Mouse (Mus musculus) liver, adult (tissue): ENCODE results near the gene Cacna2d3.

Experiments
- GATA4 ChIP-seq: IDR thresholded peaks from 2 replicates; pipeline ENCODE4 v1.6.1; 2014; ENCODE audit warnings: mild to moderate bottlenecking, low read length; ENCODE audit not compliant: insufficient replicate concordance

The Cacna2d3 gene

GRCm38 (mm10) chr14:28915004-28915403, 806.7 kb downstream of the Cacna2d3 start:
- TF ChIP-seq GATA4 = no peak

GRCm38 (mm10) chr14:28907659-28908058, 814.0 kb downstream of the Cacna2d3 start:
- TF ChIP-seq GATA4 = no peak

GRCm38 (mm10) chr14:28892530-28892929, 829.1 kb downstream of the Cacna2d3 start:
- TF ChIP-seq GATA4 = no peak

- TF ChIP-seq GATA4 = no peak
These were observed 834.3 kb downstream of the Cacna2d3 start for GRCm38 (mm10) chr14:28887373-28887772.

GRCm38 (mm10) chr14:28886661-28887060, 835.0 kb downstream of the Cacna2d3 start:
- TF ChIP-seq GATA4 = no peak

- TF ChIP-seq GATA4 = no peak
These were observed 850.7 kb downstream of the Cacna2d3 start for GRCm38 (mm10) chr14:28870983-28871382.

- TF ChIP-seq GATA4 = no peak
These were observed 851.3 kb downstream of the Cacna2d3 start for GRCm38 (mm10) chr14:28870382-28870781.

GRCm38 (mm10) chr14:28864925-28865324, 856.7 kb downstream of the Cacna2d3 start:
- no peak for TF ChIP-seq GATA4

GRCm38 (mm10) chr14:28861142-28861541, 860.5 kb downstream of the Cacna2d3 start:
- TF ChIP-seq GATA4 = no peak
